Mouse (Mus musculus) erythroid progenitor cell, adult 5-6 weeks (primary cell): Measurements from ENCODE around the gene Sstr4. TPM values are rescaled to one million over a fixed set of nuclear protein-coding genes. Genes with fewer than 3 reads are reported as not detected.

Source experiments
- ATAC-seq: replicated peaks from 2 replicates; pipeline ENCODE4 v1.8.0; 2016; ENCODE audit warnings: moderate number of reproducible peaks, mild to moderate bottlenecking, moderate TSS enrichment, inconsistent platforms; ENCODE audit not compliant: poor library complexity, low FRiP score, severe bottlenecking
- total RNA-seq, 2 experiments: library from RNA; stranded (forward) in 1 of 2; stranded (reverse) in 1 of 2; fragments of 150-400 nt in 1 of 2; fragments of 186-747, 209-891 nt in 1 of 2; gene quantifications; 2 replicates each; pipeline versions ENCODE4 v1.2.3 to v1.2.4; 2015 to 2017; ENCODE audit warnings: low replicate concordance in 2 of 2

Sstr4 gene
- total RNA-seq, 2 experiments from 2014 or later, result not detected

- no peak for ATAC-seq
Measured at GRCm38 (mm10) chr2:148421706-148422105, 26.6 kb downstream of the Sstr4 start.

GRCm38 (mm10) chr2:148425709-148426382 is 30.7 kb downstream of the Sstr4 start:
- ATAC-seq, result no peak

DNA sequence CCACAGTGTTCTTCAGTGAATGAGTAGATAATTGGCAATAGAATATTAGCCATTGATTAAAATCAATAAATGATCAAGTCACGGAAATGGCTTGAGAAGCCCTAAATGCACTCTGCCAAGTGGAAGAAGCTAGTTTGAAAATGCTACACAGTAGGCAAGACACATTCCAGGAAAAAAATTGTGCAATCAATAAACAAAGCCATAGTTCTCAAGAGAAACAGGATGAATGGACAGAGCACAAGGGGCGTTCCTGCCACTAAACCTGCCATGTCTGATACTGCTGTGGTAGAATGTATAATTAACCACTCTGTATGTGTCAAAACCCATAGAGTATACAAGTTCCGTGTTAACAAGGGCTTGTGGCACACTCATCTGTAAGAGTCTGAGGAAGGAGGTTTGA is 32.4 kb downstream of the Sstr4 start:
- no peak for ATAC-seq

GRCm38 (mm10) chr2:148428523-148428922 is 33.4 kb downstream of the Sstr4 start:
- ATAC-seq, result no peak

DNA sequence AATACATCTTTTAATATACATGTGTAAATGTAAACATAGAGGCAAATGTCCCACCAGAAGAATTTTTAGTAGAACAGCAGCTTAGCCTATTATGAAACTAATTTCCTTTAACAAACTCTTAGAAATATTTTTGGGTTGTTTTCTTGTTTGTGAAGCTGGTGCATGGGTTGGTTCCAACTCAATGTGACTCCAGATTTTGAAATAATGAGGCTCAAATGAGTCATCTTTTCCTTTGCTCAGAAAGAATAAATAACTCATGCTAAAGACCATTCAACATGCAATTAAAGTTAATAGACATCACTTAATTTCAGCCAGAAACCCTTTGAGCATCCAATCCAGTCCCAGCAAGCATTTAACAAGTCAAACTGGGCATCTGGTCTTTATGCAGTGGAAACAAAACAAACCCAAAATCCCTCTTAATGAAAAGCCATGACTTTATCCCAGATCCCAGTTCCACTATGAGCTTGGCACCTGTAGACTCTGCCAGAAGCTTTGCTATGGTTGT is 33.9 kb downstream of the Sstr4 start:
- no peak for ATAC-seq

- no peak for ATAC-seq
Measured at GRCm38 (mm10) chr2:148430941-148431340, 35.8 kb downstream of the Sstr4 start.

- ATAC-seq, result no peak
Measured at GRCm38 (mm10) chr2:148432346-148432745, 37.2 kb downstream of the Sstr4 start.

GRCm38 (mm10) chr2:148436285-148436684 is 41.1 kb downstream of the Sstr4 start:
- no peak for ATAC-seq

- ATAC-seq, result no peak
Measured at GRCm38 (mm10) chr2:148439691-148440276, 44.6 kb downstream of the Sstr4 start.

DNA sequence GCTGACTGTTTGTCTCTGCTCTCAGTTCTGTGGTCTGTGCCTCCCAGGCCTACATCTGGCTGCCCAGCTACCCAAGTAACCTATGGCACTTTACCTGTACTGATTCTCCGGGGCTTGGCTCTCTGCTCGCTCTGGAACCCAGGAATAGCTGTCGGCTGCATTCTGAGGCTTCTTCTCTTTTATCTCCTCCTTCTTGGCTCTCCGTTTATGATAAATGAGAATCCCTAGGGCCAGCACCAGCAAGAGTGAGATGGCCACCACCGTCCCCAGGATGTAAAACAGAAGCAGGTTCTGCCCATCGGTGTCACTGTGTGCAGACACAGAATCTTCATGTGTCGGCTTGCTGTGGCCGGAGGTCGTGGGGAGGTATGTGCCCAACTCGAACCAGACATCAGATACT is 46.3 kb downstream of the Sstr4 start:
- ATAC-seq, result no peak

DNA sequence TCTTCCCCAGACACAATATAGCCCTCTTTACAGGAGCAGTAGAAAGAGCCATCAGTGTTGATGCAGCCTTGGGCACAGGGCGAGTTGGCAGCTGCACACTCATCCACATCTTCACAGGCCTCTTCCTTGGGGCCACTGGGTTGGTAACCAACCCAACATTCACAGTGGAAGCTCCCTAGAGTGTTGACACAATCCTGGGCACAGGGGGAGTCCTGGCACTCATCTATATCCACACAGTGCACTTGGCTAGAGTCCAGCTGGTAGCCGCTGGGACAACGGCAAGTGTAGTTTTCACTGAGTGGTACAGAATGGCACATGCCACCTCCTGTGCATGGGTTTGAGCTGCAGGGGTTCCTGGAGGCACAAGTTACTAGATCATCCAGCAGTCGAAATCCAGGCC is 47.0 kb downstream of the Sstr4 start:
- ATAC-seq, result no peak

DNA sequence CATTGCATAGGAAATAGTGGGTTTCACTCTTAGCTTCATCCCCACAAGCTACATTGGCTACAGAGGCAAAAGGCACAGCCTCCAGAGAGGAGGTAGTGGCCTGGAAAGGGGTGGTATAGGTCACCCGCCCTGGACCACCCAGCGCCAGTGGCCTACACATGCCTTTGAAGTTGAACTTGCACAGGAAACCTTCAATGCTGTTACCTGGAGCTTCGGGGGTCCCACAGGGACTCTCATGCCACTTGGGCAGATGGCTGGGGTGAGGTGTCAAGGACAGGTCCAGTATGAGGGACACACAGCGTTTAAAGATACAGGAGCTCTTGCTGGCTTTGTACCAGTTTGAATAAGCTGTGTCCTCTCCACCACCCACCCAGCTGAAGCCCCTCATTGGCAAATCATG is 47.6 kb downstream of the Sstr4 start:
- ATAC-seq, result no peak

DNA sequence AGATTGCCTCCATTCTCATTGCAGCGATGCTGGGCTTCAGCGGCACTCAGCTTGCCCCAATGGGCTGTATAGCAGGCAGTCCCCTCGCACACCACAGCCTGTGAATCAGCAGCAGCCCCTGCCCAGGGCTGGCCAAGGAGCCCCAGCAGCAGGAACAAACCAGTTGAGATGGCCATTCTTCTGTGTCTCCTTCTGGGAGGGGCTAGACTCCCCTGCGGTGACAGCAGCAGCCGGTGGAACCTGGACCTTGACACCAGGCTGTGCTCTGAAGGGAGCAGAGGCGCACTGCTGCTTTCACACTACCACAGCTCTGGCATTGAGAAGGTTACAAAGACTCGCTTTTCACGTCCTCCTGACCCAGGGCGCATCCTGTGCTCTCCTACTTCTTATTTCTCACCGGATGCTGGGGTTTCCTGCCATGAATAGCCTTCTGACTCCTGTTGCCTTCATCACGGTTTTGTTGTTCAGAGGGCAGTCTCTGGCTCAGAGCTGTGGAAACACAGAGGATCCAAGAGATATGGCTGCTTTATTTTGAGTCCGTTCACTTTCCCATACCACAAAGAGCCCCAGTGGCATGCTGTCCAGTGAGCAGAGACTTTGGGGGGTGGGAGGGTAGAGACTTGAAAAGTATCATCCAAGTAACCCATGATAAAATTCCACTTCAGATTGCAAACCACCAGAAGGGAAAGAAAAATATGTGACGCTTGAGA is 48.3 kb downstream of the Sstr4 start, which contains the start of gene Cd93:
Gene Cd93, minus strand, starts transcription at position 315 of the 710 bp plus-strand sequence.
- no peak for ATAC-seq

- no peak for ATAC-seq
Measured at GRCm38 (mm10) chr2:148444472-148444871, 49.3 kb downstream of the Sstr4 start.

GRCm38 (mm10) chr2:148445616-148446015 is 50.5 kb downstream of the Sstr4 start:
- ATAC-seq, result no peak

Other genes starting within 250 kb of the Sstr4 start
- 3.4 and 4.7 TPM in 2 replicates for gene Thbd, start 12.8 kb downstream of the Sstr4 start, total RNA-seq (2015; ENCODE audit: low replicate concordance)
- 0.45 and 3.2 TPM in 2 replicates for gene Thbd, start 12.8 kb downstream of the Sstr4 start, total RNA-seq (2017; ENCODE audit: low replicate concordance)
- 11.2 and 12.2 TPM in 2 replicates for gene Cd93, start 48.2 kb downstream of the Sstr4 start, total RNA-seq (2015; ENCODE audit: low replicate concordance)
- gene Cd93, start 48.2 kb downstream of the Sstr4 start, total RNA-seq (2017; ENCODE audit: low replicate concordance), result 8.0 and 9.9 TPM in 2 replicates